ENCODE assay signal across 17 mouse cellular contexts in the genomic region with DNA sequence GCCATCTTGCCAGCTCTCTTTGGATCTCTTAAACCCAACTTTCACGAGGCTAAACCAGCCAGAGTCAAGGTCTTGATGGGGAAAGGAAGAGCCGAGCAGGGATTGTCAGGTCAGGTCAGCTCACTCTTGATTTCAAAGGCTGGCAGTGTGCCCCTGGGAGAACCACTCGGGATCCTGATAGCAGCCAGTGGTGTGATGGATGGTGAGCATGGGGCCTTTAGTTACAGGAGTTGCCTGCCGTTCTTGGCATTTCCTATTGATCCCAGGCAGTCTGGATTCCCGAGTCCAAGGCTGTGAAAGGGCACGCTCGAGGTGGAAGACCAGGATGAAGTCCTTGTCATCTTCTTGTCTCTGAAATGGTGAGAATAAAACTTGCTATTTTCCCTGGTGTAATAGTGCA. TPM values are rescaled to one million over a fixed set of nuclear protein-coding genes. Genes with fewer than 3 reads are reported as not detected.
DNase-seq lines count a peak whose midpoint lies in the region; ATAC-seq and TF ChIP-seq lines count a peak whose summit lies in the region.
"Had no signal": no experiment of that assay in that cellular context is flagged by ENCODE, and none has a peak within 500 bp of the region (broad histone marks: within the 10 kb centered on the region; RNA-seq: fewer than 3 reads in every experiment).

No protein-coding gene starts in this region.

- WGBS in heart, embryonic 12.5 days, result 37% methylated on average over 7 of the region's 7 CpGs

- H3K27me3 ChIP-seq in heart, embryonic 12.5 days (replicated peaks), result no peaks in the 10 kb centered on the region
- H3K27me3 ChIP-seq in megakaryocyte, embryonic 14.5 days (replicated peaks), result no peaks in the 10 kb centered on the region
- no peaks in the 10 kb centered on the region for H3K27me3 ChIP-seq in myocyte (ENCODE audit: control insufficient read depth, insufficient read depth, insufficient read length)
- H3K27me3 ChIP-seq: embryonic facial prominence, embryonic 12.5 days; hindbrain, embryonic 13.5 days; kidney, embryonic 15.5 days; limb, embryonic 12.5 days; liver, embryonic 13.5 days; neural tube, embryonic 13.5 days had no signal

- TF ChIP-seq POLR2A in myocyte (IDR thresholded peaks at IDR 0.05; ENCODE audit: insufficient read length, low read depth), result no peak

- H3K4me2 ChIP-seq in heart, embryonic 12.5 days, result no peak overlapping the region
- H3K4me2 ChIP-seq in myocyte (ENCODE audit: low read depth), result peak overlapping the region; percentile 53
- H3K4me2 ChIP-seq: embryonic facial prominence, embryonic 12.5 days; hindbrain, embryonic 13.5 days; kidney, embryonic 15.5 days; limb, embryonic 12.5 days; liver, embryonic 13.5 days; neural tube, embryonic 13.5 days had no signal

- H3K4me3 ChIP-seq in heart, embryonic 12.5 days, result no peak overlapping the region
- H3K4me3 ChIP-seq in megakaryocyte, embryonic 14.5 days (replicated peaks), result peak overlapping the region; percentile 18
- H3K4me3 ChIP-seq in myocyte, result no peak overlapping the region
- H3K4me3 ChIP-seq: embryonic facial prominence, embryonic 12.5 days; hindbrain, embryonic 13.5 days; kidney, embryonic 15.5 days; limb, embryonic 12.5 days; liver, embryonic 13.5 days; midbrain, embryonic 10.5 days; neural tube, embryonic 13.5 days had no signal

- H3K4me1 ChIP-seq in heart, embryonic 12.5 days (replicated peaks), result peaks cover 86% of the 10 kb centered on the region
- peaks cover 100% of the 10 kb centered on the region for H3K4me1 ChIP-seq in megakaryocyte, embryonic 14.5 days

- H3K27ac ChIP-seq in heart, embryonic 12.5 days (ENCODE audit: poor library complexity, severe bottlenecking), result 0 out of 2 replicates have a peak overlapping the region, but pooled peaks have one; percentile 21
- H3K27ac ChIP-seq: embryonic facial prominence, embryonic 12.5 days; hindbrain, embryonic 13.5 days; kidney, embryonic 15.5 days; limb, embryonic 12.5 days; liver, embryonic 13.5 days; midbrain, embryonic 10.5 days; neural tube, embryonic 13.5 days had no signal

- H3ac ChIP-seq in myocyte (ENCODE audit: control insufficient read depth, insufficient read length), result no peak overlapping the region

- H3K9ac ChIP-seq in heart, embryonic 12.5 days, result no peak overlapping the region
- H3K9ac ChIP-seq: embryonic facial prominence, embryonic 12.5 days; hindbrain, embryonic 13.5 days; kidney, embryonic 15.5 days; limb, embryonic 12.5 days; liver, embryonic 13.5 days; neural tube, embryonic 13.5 days had no signal

- peaks cover 11% of the 10 kb centered on the region for H3K36me3 ChIP-seq in heart, embryonic 12.5 days
- H3K36me3 ChIP-seq in megakaryocyte, embryonic 14.5 days (replicated peaks; ENCODE audit: low read length), result peaks cover 84% of the 10 kb centered on the region
- H3K36me3 ChIP-seq in myocyte (ENCODE audit: control insufficient read depth, insufficient read depth), result peaks cover 11% of the 10 kb centered on the region

- DNase-seq in heart, postnatal 4 days, result no peak
- DNase-seq in adrenal gland, postnatal 14 days, result peak; percentile 75
- DNase-seq in right cerebral cortex, adult 18-20 months, result no peak
- DNase-seq: cerebellum, adult 2 months; liver, embryonic 13.5 days; retina, postnatal 1 day; thymus, adult 2 months had no signal

- H3K79me2 ChIP-seq in myocyte (ENCODE audit: control insufficient read depth, insufficient read depth), result peaks cover 100% of the 10 kb centered on the region

- H3K9me3 ChIP-seq in heart, embryonic 12.5 days (replicated peaks), result no peaks in the 10 kb centered on the region
- no peaks in the 10 kb centered on the region for H3K9me3 ChIP-seq in megakaryocyte, embryonic 14.5 days
- H3K9me3 ChIP-seq: embryonic facial prominence, embryonic 12.5 days; hindbrain, embryonic 13.5 days; kidney, embryonic 15.5 days; limb, embryonic 12.5 days; liver, embryonic 13.5 days; midbrain, embryonic 10.5 days; neural tube, embryonic 13.5 days had no signal

- ATAC-seq in heart, embryonic 12.5 days (ENCODE audit: insufficient number of reproducible peaks, low FRiP score), result no peak
- no peak for ATAC-seq in megakaryocyte, adult 5-6 weeks (ENCODE audit: poor library complexity, severe bottlenecking)

TF ChIP-seq in myocyte, 11 proteins besides CTCF, POLR2A, EP300 and RAD21:
- TF ChIP-seq CEBPB (IDR thresholded peaks at IDR 0.05; ENCODE audit: insufficient read depth, poor library complexity, severe bottlenecking), result no peak

RNA-seq across cellular contexts. Expression of a gene that starts 9.9 kb away (rescaled TPM):
- 395 and 402 TPM in 2 replicates for polyA plus RNA-seq in heart, embryonic 12.5 days (2016; fragmentation: Nextera tagmentation; extraction: Ambion mirVana)
- 100 to 1,000 TPM; 423 to 429 TPM for total RNA-seq in heart, postnatal 4 days (2021)
- 104 and 238 TPM in 2 replicates for polyA plus RNA-seq in megakaryocyte, embryonic 14.5 days (2012; ENCODE audit: insufficient read depth, low replicate concordance)
- 683 and 689 TPM in 2 replicates for total RNA-seq in megakaryocyte, adult 5-6 weeks (2015)
- total RNA-seq in megakaryocyte, adult 5-6 weeks (2017), result 251 and 275 TPM in 2 replicates
- total RNA-seq in adrenal gland, postnatal 14 days (2021), result 316 and 319 TPM in 2 replicates
- polyA plus RNA-seq in myocyte (2012; fragmentation: generic; extraction: Trizol), result 247 TPM
